Mouse (Mus musculus) skeletal muscle tissue, postnatal 0 days (tissue): Measurements from ENCODE around the gene Anpep. TPM values are rescaled to one million over a fixed set of nuclear protein-coding genes. Genes with fewer than 3 reads are reported as not detected.

ENCODE experiments used
- polyA plus RNA-seq: library from polyadenylated mRNA; unstranded; fragments of >200 nt; fragmentation: Nextera tagmentation; extraction: Ambion mirVana; gene quantifications from 2 replicates; pipeline ENCODE4 v1.2.1, GENCODE M21; 2015

Gene Anpep
- 13.2 and 15.1 TPM in 2 replicates for polyA plus RNA-seq

DNA sequence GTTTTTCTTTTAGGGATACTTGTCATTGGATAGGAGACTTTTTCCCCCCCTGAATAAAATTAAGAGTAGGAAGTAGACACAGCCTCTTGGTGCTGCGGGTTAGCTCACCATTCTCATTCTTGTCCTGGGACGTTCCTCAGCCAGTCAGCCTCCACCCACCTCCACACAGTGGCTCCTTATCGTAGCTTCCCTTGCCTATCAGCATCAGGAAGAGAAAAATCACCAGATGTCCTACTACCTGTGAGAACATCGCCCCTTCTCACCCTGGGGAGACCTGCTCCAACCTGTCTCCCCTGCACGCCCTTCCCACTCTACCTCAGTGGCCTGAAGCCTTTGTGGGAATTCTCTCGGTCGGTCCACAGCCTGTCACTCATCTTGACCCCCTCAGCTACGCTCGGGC, at the start of gene Anpep:
Gene Anpep (minus strand): TSS at position 249 of the 400 bp plus-strand sequence.

GRCm38 (mm10) chr7:79810611-79811506, 50.0 kb downstream of the Anpep start, which contains the start of gene Mesp2:
Gene Mesp2 (plus strand): TSS chr7:79810727.

DNA sequence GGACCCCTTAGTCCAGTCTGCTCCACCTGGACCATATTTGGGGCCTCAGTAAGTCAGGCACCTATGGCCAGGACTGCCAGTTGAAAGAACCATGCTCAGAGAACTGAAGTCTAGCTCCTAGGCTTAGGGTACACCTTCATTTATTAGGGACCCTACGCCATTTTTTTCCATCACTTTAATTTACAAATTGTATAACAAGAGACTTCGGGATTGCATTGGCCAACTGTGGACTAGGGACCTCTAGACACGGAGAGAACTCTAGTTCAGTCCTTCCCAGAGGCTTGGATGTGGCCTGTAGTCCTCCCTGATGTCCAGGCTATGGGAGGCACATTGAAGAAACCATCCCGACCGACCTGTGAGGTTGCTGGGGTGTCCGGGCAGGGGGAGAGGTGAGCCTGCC, 67.2 kb downstream of the Anpep start, which contains the start of gene Mesp1:
Gene Mesp1 (minus strand): TSS at position 101 of the 400 bp plus-strand sequence.

Other genes with a start within 250 kb of the Anpep start
- not detected in 2 replicates for gene Rhcg, start 243.4 kb downstream of the Anpep start, polyA plus RNA-seq
- gene Ticrr, start 200.9 kb downstream of the Anpep start, polyA plus RNA-seq: 1.1 and 1.4 TPM in 2 replicates
- gene Kif7, start 145.3 kb downstream of the Anpep start, polyA plus RNA-seq: 1.1 and 1.3 TPM in 2 replicates
- gene Plin1, start 128.2 kb downstream of the Anpep start, polyA plus RNA-seq: 17.4 and 87.9 TPM in 2 replicates
- gene Pex11a, start 117.9 kb downstream of the Anpep start, polyA plus RNA-seq: 5.7 and 14.5 TPM in 2 replicates
- gene Wdr93, start 117.9 kb downstream of the Anpep start, polyA plus RNA-seq: 0.24 and 2.3 TPM in 2 replicates
- gene Mesp1, start 67.3 kb downstream of the Anpep start, polyA plus RNA-seq: not detected in 2 replicates
- gene Mesp2, start 50.3 kb downstream of the Anpep start, polyA plus RNA-seq: 0.09 and 0.26 TPM in 2 replicates
- 15.7 and 19.5 TPM in 2 replicates for gene Ap3s2, start 59.6 kb upstream of the Anpep start, polyA plus RNA-seq
- 8.4 and 10.5 TPM in 2 replicates for gene Arpin, start 74.3 kb upstream of the Anpep start, polyA plus RNA-seq
- 4.6 and 6.2 TPM in 2 replicates for gene Zfp710, start 163.8 kb upstream of the Anpep start, polyA plus RNA-seq